Mouse (Mus musculus) kidney, adult 8-10 months (tissue): ENCODE results near the gene Vmn1r206.
"Not testable (repeated sequence)": the region's sequence is repeated elsewhere in the genome, so short reads cannot be mapped to it uniquely, and the experiment has no call there.

ENCODE experiments used
- DNase-seq, 2 experiments: peaks; one replicate each; pipeline ENCODE4 v3.0.0; 2022

Vmn1r206 gene

GRCm38 (mm10) chr13:22624151-22624550 lies at the start of gene Vmn1r206:
Gene Vmn1r206 (minus strand): TSS chr13:22624251.
- DNase-seq = not testable (repeated sequence)

GRCm38 (mm10) chr13:22592900-22593299 lies 31.2 kb downstream of the Vmn1r206 start, which contains the start of gene Vmn1r205:
Gene Vmn1r205 (minus strand): TSS chr13:22593000.
- no peak for DNase-seq

DNA sequence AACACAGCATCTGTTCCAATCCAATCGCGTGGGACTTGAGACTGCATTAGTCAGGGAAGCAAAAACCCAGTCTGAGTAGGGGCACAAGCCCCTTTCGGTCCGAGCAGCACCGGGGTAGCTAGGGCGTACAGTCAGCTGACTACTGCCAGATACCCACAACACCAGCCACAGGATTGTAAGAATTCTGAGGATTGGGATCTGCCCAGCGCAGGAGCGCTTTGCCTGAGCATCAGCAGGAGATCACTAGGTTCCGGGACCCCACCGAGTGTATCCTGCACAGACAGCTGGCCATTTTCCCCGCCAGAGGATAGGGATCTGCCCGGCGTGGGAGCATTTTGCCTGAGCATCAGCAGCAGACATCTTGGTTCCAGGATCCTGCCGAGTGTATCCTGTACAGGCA lies 40.7 kb downstream of the Vmn1r206 start:
- not testable (repeated sequence) for DNase-seq

DNA sequence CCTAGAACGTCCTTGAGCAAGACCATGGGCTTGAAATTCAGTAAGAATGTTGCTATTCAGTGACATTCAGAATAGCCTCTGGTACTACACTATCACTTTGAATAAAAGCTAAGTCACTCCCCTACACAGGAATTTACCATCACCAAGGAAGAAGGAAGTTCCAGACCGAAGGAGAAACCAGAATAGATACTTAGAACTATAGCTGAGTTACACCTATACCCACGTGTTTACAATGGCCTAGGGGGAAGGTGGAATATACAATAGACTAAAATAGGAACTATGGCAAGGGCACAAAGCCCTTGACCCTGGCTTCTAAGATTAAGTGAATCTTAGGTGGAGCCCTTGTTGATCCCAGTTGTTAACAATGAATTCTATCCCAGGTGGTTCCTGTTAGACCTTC lies 49.1 kb downstream of the Vmn1r206 start:
- not testable (repeated sequence) for DNase-seq
